Mouse (Mus musculus) kidney, postnatal 4 days (tissue): ENCODE measurements around the gene Abhd4.
A peak's percentile ranks its signal among the peaks of the same experiment; 100 is the strongest.
"Not testable (repeated sequence)": the region's sequence is repeated elsewhere in the genome, so short reads cannot be mapped to it uniquely, and the experiment has no call there.

Experiments used
- DNase-seq, 2 experiments: peaks; one replicate each; pipeline ENCODE4 v3.0.0; 2021; ENCODE audit warnings: mixed read lengths in 2 of 2

Gene Abhd4

DNA sequence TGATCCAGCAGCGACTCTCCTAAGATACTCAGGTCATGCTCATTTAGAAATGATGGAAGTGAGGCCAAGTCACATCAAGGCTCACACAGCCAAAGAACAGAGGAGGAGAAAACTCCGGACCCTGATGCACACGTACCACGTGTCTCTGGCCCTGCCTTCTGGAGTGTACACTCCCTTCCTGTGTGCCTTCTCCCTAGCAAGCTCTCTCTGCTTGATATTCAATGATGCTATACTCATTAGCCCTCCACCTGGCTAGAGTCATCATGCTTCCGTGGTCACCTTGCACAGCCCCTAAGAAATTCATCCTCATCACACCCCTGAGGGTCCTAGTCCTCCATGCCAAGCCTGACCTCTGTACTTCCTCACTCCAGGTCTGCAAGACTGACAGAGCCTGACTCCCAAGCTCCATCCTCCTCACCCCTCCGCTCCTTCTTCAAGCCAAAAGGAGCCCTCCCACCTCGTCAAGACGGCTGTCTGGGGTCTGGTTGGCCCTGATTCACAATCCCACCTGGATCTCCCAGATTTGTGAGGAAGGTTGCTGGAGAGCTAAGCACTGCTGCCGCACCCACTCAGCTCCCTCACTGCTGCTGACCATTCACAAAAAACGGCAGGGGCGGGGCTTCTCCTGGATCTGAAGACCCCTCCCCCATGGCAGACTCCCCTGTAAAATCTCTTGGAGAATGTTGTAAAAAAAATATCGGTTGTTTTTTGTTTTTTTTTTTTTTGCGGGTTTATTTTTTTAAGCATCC lies 30.5 kb upstream of the Abhd4 start:
- DNase-seq = no peak

GRCm38 (mm10) chr14:54224064-54224417 lies 29.9 kb upstream of the Abhd4 start:
- no peak for DNase-seq

- peak in 1 of 2 experiments; percentile 46 for DNase-seq
Observed at GRCm38 (mm10) chr14:54224484-54225467, 29.2 kb upstream of the Abhd4 start.

GRCm38 (mm10) chr14:54225725-54226124 lies 28.3 kb upstream of the Abhd4 start:
- no peak for DNase-seq

DNA sequence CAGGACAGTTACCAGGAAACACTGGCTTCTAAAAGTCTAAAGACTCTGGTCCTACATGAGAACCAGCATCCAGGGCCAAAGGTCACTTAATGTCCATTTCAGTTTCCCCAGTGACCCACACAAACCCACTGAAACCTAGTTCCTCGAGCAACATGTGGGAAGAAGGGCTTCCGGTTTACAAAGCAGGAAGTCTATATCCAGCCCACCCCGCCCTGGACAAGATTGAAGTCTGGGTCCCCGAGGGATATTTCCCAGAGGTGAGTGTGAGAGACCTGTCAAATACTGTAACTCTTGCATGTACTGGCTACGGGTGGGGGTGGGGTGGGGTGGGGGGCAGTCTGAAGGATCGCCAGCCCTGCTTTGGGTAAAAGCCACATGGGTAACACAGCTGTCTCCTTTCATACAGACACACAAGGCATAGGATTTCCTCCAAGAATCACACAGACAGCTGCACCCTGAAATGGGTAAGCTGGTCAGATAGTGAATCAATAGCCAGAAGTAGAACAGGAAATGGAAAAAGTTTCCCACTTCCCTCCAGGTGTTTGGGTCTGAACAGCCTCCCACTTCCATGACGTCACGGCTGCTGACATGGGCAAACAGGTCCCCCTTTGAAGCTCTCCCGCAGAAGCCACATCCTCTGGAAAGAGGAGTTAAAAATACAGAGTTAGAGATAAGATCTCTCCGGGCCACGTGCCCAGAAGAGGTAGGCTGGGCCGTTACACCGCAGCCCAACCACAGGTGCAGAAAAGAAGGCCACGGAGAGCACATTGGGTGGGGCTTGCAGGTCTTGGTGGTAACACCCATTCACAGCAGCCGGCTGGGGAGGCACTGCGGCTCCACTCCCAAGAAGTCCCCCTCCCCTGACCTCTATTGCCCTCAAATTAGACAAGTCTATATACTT lies 26.8 kb upstream of the Abhd4 start:
- DNase-seq = peak; percentile 73 to 81

GRCm38 (mm10) chr14:54227911-54228451 lies 26.0 kb upstream of the Abhd4 start:
- DNase-seq = peak; percentile 80 to 86

- DNase-seq = no peak
Observed at GRCm38 (mm10) chr14:54228501-54228900, 25.5 kb upstream of the Abhd4 start.

DNA sequence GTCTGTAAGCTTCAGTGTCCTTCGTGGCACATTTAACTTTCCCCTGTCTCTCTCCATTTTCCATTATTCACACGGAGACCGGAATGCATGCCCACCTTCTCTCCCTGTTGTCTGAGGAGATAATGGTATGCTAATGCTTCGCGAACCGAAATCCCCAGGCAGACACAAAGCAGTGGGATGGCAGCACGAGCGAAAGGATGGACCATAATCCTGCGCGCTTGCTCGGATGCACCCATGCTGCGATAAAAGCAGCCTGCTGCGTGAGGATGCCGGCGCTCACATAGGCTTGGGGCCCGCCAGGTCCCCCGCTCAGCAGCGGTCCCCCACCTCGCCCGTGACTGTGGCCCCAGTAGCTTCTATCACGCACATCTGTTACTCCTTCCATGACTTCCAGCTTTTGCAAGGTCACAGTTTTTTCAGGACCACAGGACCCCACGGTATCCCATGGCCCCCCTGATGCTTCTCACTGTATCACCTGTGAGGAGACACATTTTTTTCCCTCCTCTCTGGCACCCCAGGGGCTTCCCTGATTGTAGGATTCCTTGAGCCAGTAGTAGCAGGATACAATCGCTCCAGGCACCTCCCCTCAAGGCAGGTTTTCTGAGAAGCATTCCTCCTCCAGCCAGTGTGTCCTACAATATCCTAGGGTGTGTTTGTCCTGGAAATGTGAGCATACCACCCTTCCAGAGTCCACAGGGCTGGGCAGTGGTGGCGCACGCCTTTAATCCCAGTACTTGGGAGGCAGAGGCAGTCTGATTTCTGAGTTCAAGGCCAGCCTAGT lies 24.9 kb upstream of the Abhd4 start:
- DNase-seq = no peak

GRCm38 (mm10) chr14:54229849-54230248 lies 24.1 kb upstream of the Abhd4 start:
- not testable (repeated sequence) for DNase-seq

DNA sequence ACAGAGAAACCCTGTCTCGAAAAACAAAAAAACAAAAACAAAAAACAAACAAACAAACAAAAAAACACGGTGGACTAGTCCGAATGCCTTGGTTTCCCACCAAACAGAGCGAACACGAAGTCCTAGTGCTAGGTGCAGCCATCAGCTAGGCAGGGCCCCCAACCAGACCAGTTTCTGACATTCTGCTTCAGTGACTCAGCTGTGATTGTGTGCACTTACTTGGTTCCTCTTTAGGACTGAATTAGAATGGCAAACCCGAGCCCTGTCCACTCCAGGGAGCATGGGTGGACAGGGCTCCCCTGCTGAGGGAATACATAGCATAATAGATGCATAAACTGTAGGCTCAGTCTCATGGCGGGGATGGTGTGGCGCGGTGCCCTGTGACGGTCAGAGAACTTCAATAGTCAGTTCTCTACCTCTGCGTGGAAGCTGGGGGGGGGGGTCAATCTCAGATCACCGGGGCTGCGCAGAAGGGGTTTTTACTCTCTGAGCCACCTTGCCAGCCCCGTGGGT lies 23.3 kb upstream of the Abhd4 start:
- no peak for DNase-seq

DNA sequence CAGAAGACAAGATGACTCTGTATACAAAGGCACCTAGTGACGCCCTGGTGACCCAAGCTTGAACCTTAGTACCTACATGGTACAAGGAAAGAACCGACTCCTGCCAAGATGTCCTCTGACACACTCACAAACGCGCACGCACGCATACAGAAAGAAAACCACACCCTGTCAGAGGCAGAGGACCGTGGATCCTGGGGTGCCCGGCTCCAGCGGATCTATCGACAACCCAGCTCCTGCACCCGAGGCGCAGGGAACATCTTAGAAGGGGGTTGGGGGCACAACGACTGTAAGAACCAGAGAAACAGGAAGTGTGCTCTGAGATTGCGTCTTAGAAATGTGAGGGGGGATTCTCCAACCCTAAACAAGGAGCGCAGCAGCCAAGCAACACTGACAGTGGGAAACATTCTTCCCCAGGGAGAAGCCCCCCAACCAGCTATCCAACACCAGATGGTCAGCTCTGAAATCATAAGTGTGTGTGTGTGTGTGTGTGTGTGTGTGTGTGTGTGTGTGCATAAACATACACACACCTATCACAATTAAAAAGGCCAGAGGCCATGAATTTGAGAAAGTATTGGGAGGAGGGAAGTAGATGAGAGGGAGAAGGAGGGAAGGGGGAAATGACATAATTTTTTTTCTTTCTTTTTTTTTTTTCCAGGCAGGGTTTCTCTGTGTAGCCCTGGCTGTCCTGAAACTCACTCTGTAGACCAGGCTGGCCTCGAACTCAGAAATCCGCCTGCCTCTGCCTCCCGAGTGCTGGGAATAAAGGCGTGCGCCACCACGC lies 22.6 kb upstream of the Abhd4 start:
- no peak for DNase-seq

DNA sequence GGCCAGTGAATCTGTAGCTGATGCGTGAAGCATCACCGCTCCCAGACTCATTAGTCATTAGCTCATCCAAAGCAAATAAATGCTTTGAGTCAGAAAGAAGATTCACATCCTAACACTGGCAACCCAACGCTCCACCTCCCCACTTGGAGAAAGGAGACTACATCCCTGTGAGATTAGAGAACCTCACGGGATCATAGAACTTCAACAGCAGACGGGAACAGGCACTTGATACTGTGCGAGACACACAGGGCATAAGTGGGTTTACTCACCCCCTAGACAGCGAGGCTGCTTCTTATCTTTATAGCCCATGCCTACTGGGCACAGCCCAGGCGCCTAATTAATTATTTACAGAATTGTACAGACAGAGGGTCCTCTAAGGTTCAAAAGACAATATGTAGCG lies 21.8 kb upstream of the Abhd4 start:
- DNase-seq = no peak

- peak; percentile 60 to 76 for DNase-seq
Observed at GRCm38 (mm10) chr14:54232811-54233558, 21.0 kb upstream of the Abhd4 start.

- DNase-seq = peak; percentile 43 to 52
Observed at GRCm38 (mm10) chr14:54233559-54234143, 20.3 kb upstream of the Abhd4 start.

- DNase-seq = peak in 1 of 2 experiments; percentile 11
Observed at GRCm38 (mm10) chr14:54234231-54235040, 19.6 kb upstream of the Abhd4 start.

DNA sequence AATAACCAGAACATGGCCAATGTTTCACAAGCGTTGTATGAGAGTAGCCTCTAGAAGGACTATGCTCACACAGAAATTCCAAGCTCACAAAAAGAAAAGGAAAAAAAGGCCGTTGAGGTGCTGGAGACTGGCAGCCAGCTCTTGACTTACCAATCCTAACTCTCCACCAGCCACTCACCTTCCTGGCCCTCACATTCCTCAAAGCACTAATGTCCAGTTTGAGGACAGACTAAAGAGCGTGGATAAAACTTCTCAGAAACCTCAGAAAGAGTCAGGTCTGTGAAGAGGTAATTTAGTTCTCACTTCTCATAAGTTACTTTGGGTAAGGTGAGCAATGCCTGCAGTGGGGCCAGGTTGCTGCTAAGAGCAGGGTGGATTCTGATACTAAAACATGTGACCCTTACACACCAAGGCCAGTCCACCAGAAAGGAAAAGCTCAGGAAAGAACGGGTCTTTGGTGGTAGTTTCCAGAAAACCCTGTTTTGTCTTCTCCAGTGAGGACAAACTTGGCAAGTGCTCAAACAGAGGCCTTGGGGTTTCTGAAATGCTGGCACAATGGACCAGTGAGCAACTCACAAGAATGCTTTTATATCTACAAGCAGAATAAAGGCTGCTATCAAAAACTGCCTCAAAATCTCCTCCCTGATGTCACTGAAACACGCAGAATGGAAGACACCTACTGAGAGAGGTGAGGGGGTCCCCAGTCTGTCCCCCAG lies 18.0 kb upstream of the Abhd4 start:
- DNase-seq = no peak

- DNase-seq = no peak
Observed at GRCm38 (mm10) chr14:54236881-54237280, 17.1 kb upstream of the Abhd4 start.
